Mouse (Mus musculus) megakaryocyte, adult 5-6 weeks (primary cell): Measurements from ENCODE around the gene Gpr84. TPM values are rescaled to one million over a fixed set of nuclear protein-coding genes. Genes with fewer than 3 reads are reported as not detected.

ENCODE experiments used
- ATAC-seq: 2 replicates; pipeline ENCODE4 v1.8.0; 2016; ENCODE audit warnings: mild to moderate bottlenecking, inconsistent platforms; ENCODE audit not compliant: poor library complexity, severe bottlenecking
- total RNA-seq, 2 experiments: library from RNA; stranded (forward) in 1 of 2; stranded (reverse) in 1 of 2; fragments of 153-499, 151-499 nt in 1 of 2; fragments of 221-1000, 200-1000 nt in 1 of 2; gene quantifications; 2 replicates each; pipeline versions ENCODE4 v1.2.3 to v1.2.4; 2015 to 2017

Gpr84 gene
- total RNA-seq, 2 experiments from 2014 or later = 1.7 to 2.9 TPM

DNA sequence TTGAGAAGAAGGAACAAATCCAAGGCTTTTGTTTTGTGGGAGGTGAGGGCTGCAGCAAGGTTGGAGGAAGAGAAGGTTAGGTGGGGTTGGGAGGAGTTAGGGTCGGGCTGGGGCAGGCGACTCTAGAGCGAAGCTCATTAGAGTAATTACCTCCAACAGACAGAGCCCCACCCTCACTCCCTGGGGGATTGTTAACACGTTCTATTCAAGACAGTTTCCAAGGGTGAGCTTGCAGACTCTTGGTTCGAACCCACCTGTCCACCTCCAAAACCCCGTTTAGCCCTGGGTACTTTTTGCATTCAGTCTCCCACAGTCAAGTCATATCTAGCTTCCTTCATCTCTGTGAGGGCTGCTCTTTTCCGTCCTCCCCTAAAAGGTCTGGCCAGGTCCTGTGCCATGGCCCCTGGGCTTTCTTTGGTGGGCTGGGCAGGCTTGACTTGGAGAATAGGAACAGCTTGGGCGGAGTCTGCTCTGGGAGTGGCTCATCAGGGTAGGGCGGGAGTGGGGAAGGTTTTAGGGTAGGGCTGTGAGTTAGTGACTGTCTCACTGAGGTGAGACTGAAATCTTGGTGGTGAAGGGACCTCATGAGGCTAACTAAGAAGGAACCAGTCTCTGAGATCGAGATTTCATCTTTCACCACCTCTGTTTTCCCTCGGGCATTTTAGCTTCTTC lies 26.7 kb upstream of the Gpr84 start:
- ATAC-seq = no peak

DNA sequence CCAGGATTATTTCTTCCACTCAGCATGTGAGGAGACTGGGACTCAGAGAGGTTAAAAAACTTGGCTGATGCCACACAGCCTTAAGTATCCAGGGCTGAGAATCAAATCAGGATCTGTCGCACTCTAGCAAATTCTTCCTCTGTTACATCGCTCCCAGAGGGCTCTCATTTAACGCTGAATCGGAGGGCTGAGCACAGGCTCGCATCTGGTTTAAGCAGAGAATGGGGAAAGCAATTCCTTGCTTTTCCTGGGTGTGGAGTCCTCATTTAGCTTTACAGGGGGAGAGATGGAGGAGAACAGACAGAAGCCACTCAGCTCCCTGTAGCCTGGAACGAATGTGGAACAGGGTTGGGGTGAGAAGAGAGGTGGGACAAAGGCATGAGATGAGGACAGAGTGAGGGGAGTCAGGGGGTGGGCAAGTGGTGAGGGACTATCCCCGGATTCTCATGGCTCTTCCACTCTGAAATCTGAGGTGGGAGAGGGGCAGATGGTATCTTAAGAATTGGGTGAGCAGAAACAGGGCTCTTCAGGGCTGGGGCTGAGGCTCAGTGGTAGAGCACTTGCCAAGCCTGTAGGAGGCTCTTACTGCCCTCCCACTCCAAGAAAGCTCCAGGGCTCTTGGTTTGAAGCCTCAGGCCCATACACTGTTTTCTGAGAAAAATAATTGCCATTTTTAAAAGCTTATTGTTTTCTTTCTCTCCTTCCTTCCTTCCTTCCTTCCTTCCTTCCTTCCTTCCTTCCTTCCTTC lies 25.2 kb upstream of the Gpr84 start:
- no peak for ATAC-seq

DNA sequence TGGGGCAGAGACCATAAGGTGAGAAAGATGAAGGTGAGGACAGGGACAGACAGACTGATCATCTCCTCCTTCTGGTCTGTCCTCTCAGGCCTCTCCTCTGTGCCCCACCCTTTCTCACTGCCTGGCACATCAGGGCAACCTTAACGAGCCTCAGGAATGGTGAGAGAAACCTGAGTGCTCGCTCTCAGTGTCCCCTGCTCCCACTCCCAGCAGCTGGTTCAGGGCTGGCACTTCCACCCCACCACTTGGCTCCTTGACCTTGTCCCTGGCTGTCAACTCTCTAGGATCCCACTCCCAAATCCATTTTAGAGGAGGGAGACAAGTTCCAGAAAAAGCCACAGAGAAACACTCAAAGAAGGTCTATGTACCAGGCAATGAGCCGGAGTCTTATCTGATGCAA lies 24.6 kb upstream of the Gpr84 start:
- ATAC-seq = no peak

GRCm38 (mm10) chr15:103334194-103334593 lies 23.8 kb upstream of the Gpr84 start:
- ATAC-seq = no peak

GRCm38 (mm10) chr15:103333738-103334137 lies 23.3 kb upstream of the Gpr84 start:
- peak; percentile 90 for ATAC-seq

- ATAC-seq = peak; percentile 83
These were observed 22.7 kb upstream of the Gpr84 start for GRCm38 (mm10) chr15:103333081-103333615.

- ATAC-seq = peak; percentile 96
These were observed 13.2 kb upstream of the Gpr84 start for GRCm38 (mm10) chr15:103323455-103324247.

GRCm38 (mm10) chr15:103323070-103323454 lies 12.7 kb upstream of the Gpr84 start:
- ATAC-seq = no peak

GRCm38 (mm10) chr15:103322396-103322795 lies 12.0 kb upstream of the Gpr84 start:
- no peak for ATAC-seq

GRCm38 (mm10) chr15:103321076-103321475 lies 10.7 kb upstream of the Gpr84 start:
- no peak for ATAC-seq

DNA sequence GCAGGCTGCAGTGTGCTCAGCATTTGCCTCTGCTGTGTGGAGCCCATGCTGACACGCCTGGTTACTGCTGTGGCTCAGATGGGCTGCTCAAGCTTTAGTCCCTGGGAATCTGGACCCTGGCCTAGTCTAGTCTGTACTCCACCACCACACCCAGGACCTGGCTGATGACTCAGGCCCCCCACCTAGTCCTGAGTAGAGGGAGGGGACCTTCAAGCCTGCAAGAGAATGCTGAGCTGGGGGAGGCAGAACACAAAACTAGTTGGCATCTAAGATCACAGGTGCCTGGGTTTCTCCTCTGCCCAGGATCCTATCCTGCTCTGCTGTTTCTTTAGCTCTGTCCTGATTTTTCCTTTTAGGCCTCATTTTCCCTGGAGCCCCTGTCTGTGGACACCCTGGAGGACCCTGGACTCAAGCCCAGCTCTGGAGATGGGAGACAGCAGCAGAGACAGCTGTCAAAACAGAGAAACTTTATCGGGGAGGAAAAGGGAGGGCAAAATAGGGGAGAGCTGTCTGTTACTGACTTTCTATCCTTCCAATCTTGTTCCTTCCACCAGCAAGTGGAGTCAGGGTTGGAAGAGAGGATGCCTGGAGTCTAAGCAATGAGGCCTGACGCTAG lies 7.9 kb upstream of the Gpr84 start:
- ATAC-seq = no peak

DNA sequence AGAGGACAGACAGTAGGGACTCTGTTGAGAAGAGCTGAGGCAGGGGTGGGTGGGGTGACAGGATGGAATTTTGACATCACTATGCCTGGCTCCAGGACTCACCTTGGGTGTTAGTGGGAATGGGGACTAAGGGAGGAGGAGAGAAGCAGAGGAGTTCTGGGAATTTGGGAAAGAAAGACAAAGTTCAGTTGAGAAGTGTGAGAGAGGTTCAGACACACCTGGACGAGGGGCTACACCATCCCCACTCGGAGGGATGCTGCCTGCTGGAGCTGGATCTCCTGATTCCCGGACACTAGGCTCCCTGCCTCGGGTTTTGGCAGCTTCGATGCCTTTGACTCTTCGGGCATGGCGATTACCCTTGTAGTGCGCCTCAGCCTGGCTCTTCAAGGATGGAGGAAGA lies 7.3 kb upstream of the Gpr84 start:
- no peak for ATAC-seq

DNA sequence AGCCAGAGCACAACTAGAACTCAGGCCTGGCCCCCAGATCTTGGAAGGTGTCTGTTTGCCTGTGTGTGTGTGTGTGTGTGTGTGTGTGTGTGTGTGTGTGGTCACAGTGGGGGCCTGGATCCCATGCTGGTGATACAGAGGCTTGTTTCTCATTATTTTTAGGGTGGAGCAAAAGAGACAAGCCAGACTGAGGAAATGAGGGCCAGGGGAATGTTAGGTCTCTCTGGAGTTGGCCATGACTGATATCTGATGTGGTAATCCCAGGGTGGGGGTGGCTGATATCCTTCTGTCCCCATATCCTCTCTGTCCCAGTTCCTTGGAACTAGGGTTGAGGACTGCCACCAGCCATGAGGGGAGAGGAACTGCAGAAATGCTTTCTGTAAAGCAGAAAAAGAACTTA lies 6.7 kb upstream of the Gpr84 start:
- ATAC-seq = no peak

DNA sequence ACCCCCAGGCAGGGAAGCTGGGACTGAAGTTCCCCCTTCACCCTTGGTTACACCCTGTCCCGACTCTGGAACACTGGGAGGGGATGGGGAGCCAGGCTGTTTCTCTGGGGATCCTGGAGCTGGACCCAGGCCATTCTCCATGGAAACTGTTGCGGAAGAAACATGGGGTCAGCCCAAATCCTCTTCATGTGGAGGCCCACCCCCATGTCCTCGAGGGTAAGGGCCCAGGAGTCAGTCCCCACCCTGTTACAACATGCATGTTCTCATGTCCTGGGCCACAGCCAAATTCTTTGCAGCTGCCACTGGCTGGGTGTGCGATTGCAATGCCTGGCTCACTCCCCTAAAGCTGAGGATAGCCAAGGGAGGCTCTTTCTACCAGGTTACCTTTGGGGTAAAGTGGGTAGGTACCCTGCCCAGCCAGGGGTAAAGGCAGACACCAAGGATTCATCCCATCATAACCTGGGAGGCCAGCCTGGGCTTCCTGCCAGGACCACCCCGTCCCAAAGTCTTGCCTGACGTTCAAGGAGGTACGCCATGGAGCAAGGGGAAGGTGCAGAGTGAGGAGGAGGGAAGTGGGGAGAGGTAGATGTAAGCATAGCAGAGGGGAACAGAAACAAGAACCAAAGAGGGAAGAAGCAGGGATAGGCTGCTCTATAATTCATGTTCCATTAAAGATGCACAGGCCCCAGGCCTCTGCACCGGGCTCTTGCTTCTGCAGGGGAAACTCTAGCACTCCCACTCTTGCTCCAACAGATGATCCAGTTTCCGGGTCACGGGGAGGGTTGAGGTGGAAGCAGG lies 5.8 kb upstream of the Gpr84 start:
- peak; percentile 74 for ATAC-seq

GRCm38 (mm10) chr15:103315011-103315502 lies 4.6 kb upstream of the Gpr84 start:
- ATAC-seq = no peak

GRCm38 (mm10) chr15:103314181-103314580 lies 3.8 kb upstream of the Gpr84 start:
- ATAC-seq = no peak

DNA sequence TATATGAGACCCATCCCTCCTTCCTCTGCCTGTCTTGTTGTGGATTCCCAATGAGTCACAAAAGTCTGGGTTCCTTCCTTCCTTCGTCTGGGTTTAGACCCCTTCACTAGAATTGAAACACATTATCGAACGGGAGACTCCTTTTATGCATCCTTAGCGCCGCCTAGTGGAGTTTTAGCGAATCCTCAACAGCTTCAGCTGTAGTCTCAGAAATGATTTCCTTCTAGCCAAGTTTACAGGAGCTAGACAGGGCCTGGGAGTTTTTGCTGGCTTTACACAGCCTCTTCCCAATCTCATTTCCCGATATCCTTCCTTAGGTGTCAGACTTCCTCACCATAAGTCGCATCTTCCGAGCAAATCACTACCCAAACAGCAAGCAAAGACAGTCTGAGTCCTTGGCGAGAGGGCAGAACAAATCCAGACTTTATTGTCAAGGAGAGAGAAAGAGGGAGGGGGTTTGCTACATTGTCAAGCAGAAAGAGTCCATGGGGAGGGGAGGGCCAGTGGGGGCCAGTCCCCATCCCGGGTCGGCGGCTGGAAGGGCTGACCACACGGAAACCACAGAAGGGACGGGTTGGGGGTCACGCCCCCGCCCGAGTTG lies 3.2 kb upstream of the Gpr84 start:
- ATAC-seq = peak; percentile 28; the same call in 1 of the 2 replicates

DNA sequence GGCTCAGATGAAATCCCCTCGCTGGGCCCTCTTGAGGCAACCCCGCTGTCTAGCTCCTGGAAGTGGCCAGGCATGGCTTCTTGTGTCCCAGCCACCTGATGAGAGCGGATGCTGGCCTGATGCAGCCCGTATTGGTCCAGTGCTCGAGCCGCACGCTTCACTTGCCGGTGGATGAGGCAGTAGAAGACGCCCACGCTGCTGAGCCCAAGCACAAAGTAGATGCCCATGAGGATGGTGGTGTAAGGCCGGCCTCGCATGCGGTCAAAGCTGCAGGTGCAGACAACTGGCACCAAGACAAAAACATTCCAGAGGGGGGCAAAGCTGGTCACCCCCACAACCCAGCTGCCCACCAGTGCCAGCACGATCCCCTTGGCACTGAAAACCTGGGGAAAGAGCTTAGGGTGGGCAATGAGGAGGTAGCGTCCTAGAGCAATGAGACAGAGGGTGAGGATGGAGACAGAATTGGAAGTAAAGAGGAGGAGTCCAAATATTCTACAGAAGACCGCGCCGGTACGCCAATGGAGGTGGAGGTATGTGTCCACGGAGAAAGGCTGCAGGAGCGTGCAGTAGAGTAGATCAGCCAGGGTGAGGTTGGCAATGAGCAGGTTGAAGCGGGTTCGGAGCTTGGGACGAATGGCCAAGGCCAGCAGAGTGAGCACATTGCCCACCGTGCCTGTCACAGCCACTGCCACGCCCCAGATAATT lies 1.4 kb downstream of the Gpr84 start:
- ATAC-seq = no peak
